Mouse (Mus musculus) layer of hippocampus, postnatal 14 days (tissue): Measurements from ENCODE around the gene Mrps7. TPM values are rescaled to one million over a fixed set of nuclear protein-coding genes. Genes with fewer than 3 reads are reported as not detected.

Experiments
- DNase-seq, 2 experiments: peaks; one replicate each; pipeline ENCODE4 v3.0.0; 2021 to 2022; ENCODE audit warnings: low spot score in 2 of 2, mixed read lengths in 1 of 2
- long read RNA-seq, 2 experiments: library from polyadenylated mRNA; stranded (forward); transcript quantifications; one replicate each; pipeline ENCODE4 v2.0.0; 2021
- total RNA-seq, 2 experiments: library from RNA; stranded (reverse); gene quantifications; 2 replicates each; pipeline ENCODE4 v1.2.3; 2021

Mrps7 gene
- 10 to 100 TPM; 53.1 to 56.4 TPM for total RNA-seq
- long read RNA-seq, experiment 1, transcript Mrps7-201 (5 exons, 1,962 nt) = major isoform, 67 of 80 reads
- long read RNA-seq, experiment 1, partial matches to known transcripts = 3 of 80 reads
- long read RNA-seq, experiment 1, other reads (novel, unspliced or antisense) = 10 of 80 reads
- long read RNA-seq, experiment 2, transcript Mrps7-201 (5 exons, 1,962 nt) = major isoform, 86 of 93 reads
- long read RNA-seq, experiment 2, partial matches to known transcripts = 4 of 93 reads
- long read RNA-seq, experiment 2, other reads (novel, unspliced or antisense) = 3 of 93 reads

- DNase-seq = peak; percentile 89 to 92
These were observed at the start of gene Mrps7, which contains the start of gene Gga3 for GRCm38 (mm10) chr11:115603476-115604303. Mrps7 (plus strand) TSS chr11:115603925. Gga3 (minus strand) TSS chr11:115604051.

GRCm38 (mm10) chr11:115555717-115556116 is 48.0 kb upstream of the Mrps7 start:
- no peak for DNase-seq

GRCm38 (mm10) chr11:115563406-115563805 is 40.3 kb upstream of the Mrps7 start:
- DNase-seq = no peak

GRCm38 (mm10) chr11:115564064-115564809 is 39.5 kb upstream of the Mrps7 start, which contains the start of gene Nup85:
Nup85 (plus strand) TSS chr11:115564434.
- peak; percentile 97 to 98 for DNase-seq

GRCm38 (mm10) chr11:115564961-115565360 is 38.8 kb upstream of the Mrps7 start:
- no peak for DNase-seq

GRCm38 (mm10) chr11:115579080-115579479 is 24.6 kb upstream of the Mrps7 start:
- no peak for DNase-seq

GRCm38 (mm10) chr11:115582913-115583606 is 20.7 kb upstream of the Mrps7 start:
- DNase-seq = no peak

- DNase-seq = no peak
These were observed 19.2 kb upstream of the Mrps7 start for GRCm38 (mm10) chr11:115584376-115585073.

- DNase-seq = no peak
These were observed 18.1 kb upstream of the Mrps7 start for GRCm38 (mm10) chr11:115585573-115586100.

- DNase-seq = no peak
These were observed 17.3 kb upstream of the Mrps7 start for GRCm38 (mm10) chr11:115586403-115586802.

GRCm38 (mm10) chr11:115587984-115588383 is 15.7 kb upstream of the Mrps7 start:
- no peak for DNase-seq

- DNase-seq = no peak
These were observed 13.1 kb upstream of the Mrps7 start for GRCm38 (mm10) chr11:115590526-115591075.

- no peak for DNase-seq
These were observed 8.5 kb upstream of the Mrps7 start for GRCm38 (mm10) chr11:115595209-115595608.

GRCm38 (mm10) chr11:115598309-115598708 is 5.4 kb upstream of the Mrps7 start:
- DNase-seq = no peak

GRCm38 (mm10) chr11:115599722-115600121 is 4.0 kb upstream of the Mrps7 start:
- DNase-seq = no peak

- DNase-seq = no peak
These were observed 3.0 kb upstream of the Mrps7 start for GRCm38 (mm10) chr11:115600743-115601142.

- no peak for DNase-seq
These were observed 2.6 kb upstream of the Mrps7 start for GRCm38 (mm10) chr11:115601174-115601573.

- DNase-seq = no peak
These were observed 623 bp upstream of the Mrps7 start for GRCm38 (mm10) chr11:115603128-115603475.

- no peak for DNase-seq
These were observed 575 bp downstream of the Mrps7 start for GRCm38 (mm10) chr11:115604304-115604696.

- DNase-seq = no peak
These were observed 3.0 kb downstream of the Mrps7 start for GRCm38 (mm10) chr11:115606733-115607132.
